Comparison of ENCODE assay signal across 14 mouse cellular contexts in the genomic region with DNA sequence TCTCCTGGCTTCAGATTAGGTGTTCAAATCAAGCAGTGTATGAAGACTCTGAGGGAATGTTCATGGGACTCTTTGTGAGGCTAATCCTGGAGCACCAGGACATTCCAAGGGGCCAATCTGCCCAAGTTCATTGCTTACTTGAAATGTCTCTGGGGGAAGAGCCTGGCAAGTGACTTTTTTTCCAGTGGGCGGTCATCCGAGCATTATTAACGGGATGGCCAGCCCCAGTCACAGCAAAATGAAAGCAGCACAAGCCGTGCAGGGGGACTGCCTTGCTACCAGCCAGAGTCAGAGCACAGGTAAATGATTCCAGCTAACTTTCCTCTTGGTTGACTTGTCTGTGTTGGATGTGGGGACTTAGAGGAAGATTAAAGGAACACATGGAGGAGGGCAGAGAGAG.
DNase-seq lines count a peak whose midpoint lies in the region; ATAC-seq and TF ChIP-seq lines count a peak whose summit lies in the region.
"Had no signal": no experiment of that assay in that cellular context is flagged by ENCODE, and none has a peak within 500 bp of the region (broad histone marks: within the 10 kb centered on the region; RNA-seq: fewer than 3 reads in every experiment).

No protein-coding gene starts in this region.

- H3K27me3 ChIP-seq in hindbrain, embryonic 12.5 days, result no peaks in the 10 kb centered on the region
- H3K27me3 ChIP-seq in hindbrain, embryonic 16.5 days (replicated peaks; ENCODE audit: control insufficient read depth, insufficient read depth, low read length), result no peaks in the 10 kb centered on the region
- H3K27me3 ChIP-seq in embryonic facial prominence, embryonic 12.5 days, result no peaks in the 10 kb centered on the region
- no peaks in the 10 kb centered on the region for H3K27me3 ChIP-seq in kidney, embryonic 15.5 days
- no peaks in the 10 kb centered on the region for H3K27me3 ChIP-seq in intestine, embryonic 16.5 days (replicated peaks; ENCODE audit: control insufficient read depth, insufficient read depth, low read length)
- H3K27me3 ChIP-seq: liver, embryonic 15.5 days had no signal

- 0 out of 2 replicates have a peak overlapping the region, but pooled peaks have one; percentile 6 for H3K9ac ChIP-seq in hindbrain, embryonic 12.5 days
- H3K9ac ChIP-seq in hindbrain, embryonic 16.5 days (ENCODE audit: low read depth, low read length), result no peak overlapping the region
- no peak overlapping the region for H3K9ac ChIP-seq in embryonic facial prominence, embryonic 12.5 days
- H3K9ac ChIP-seq in kidney, embryonic 15.5 days, result no peak overlapping the region
- no peak overlapping the region for H3K9ac ChIP-seq in intestine, embryonic 16.5 days (ENCODE audit: low read depth, low read length)
- H3K9ac ChIP-seq: heart, embryonic 13.5 days; liver, embryonic 15.5 days had no signal

- 39% methylated on average over 4 of the region's 4 CpGs for WGBS in hindbrain, embryonic 12.5 days
- WGBS in hindbrain, embryonic 16.5 days, result 36% methylated on average over 4 of the region's 4 CpGs
- 54% methylated on average over 4 of the region's 4 CpGs for WGBS in embryonic facial prominence, embryonic 12.5 days
- WGBS in kidney, embryonic 15.5 days, result 25% methylated on average over 4 of the region's 4 CpGs
- WGBS in olfactory bulb, adult 2 months, result 67% methylated on average over 4 of the region's 4 CpGs
- WGBS in intestine, embryonic 16.5 days, result 60% methylated on average over 4 of the region's 4 CpGs

- H3K9me3 ChIP-seq in hindbrain, embryonic 12.5 days (replicated peaks), result no peaks in the 10 kb centered on the region
- no peaks in the 10 kb centered on the region for H3K9me3 ChIP-seq in hindbrain, embryonic 16.5 days (ENCODE audit: control insufficient read depth, low read length)
- H3K9me3 ChIP-seq in embryonic facial prominence, embryonic 12.5 days, result no peaks in the 10 kb centered on the region
- H3K9me3 ChIP-seq in kidney, embryonic 15.5 days (replicated peaks), result no peaks in the 10 kb centered on the region
- H3K9me3 ChIP-seq in intestine, embryonic 16.5 days (ENCODE audit: control insufficient read depth, low read length), result no peaks in the 10 kb centered on the region
- H3K9me3 ChIP-seq: heart, embryonic 13.5 days; liver, embryonic 15.5 days had no signal

- no peak for DNase-seq in thymus, postnatal 14 days
- DNase-seq: layer of hippocampus, postnatal 36 days; right cerebral cortex, adult 18-20 months had no signal

- TF ChIP-seq CTCF in olfactory bulb, adult 2 months (IDR thresholded peaks at IDR 0.05; ENCODE audit: insufficient read depth, low read depth, low read length), result no peak

- H3K4me2 ChIP-seq in hindbrain, embryonic 12.5 days (replicated peaks), result no peak overlapping the region
- no peak overlapping the region for H3K4me2 ChIP-seq in hindbrain, embryonic 16.5 days (ENCODE audit: low read length)
- H3K4me2 ChIP-seq in embryonic facial prominence, embryonic 12.5 days (replicated peaks), result no peak overlapping the region
- H3K4me2 ChIP-seq in kidney, embryonic 15.5 days, result peak overlapping the region; percentile 46
- no peak overlapping the region for H3K4me2 ChIP-seq in intestine, embryonic 16.5 days (ENCODE audit: low read depth, low read length)
- H3K4me2 ChIP-seq: heart, embryonic 13.5 days; liver, embryonic 15.5 days had no signal

- no peak overlapping the region for H3K4me3 ChIP-seq in hindbrain, embryonic 12.5 days
- no peak overlapping the region for H3K4me3 ChIP-seq in hindbrain, embryonic 16.5 days (ENCODE audit: low read length)
- no peak overlapping the region for H3K4me3 ChIP-seq in embryonic facial prominence, embryonic 12.5 days
- peak overlapping the region; percentile 18 for H3K4me3 ChIP-seq in kidney, embryonic 15.5 days (replicated peaks)
- no peak overlapping the region for H3K4me3 ChIP-seq in olfactory bulb, adult 2 months (ENCODE audit: insufficient read depth, low read depth, low read length)
- H3K4me3 ChIP-seq in intestine, embryonic 16.5 days (ENCODE audit: low read length), result no peak overlapping the region
- H3K4me3 ChIP-seq: heart, embryonic 13.5 days; liver, embryonic 15.5 days had no signal

- ATAC-seq in hindbrain, embryonic 12.5 days (ENCODE audit: low FRiP score), result no peak
- ATAC-seq in hindbrain, embryonic 16.5 days, result no peak
- ATAC-seq in embryonic facial prominence, embryonic 12.5 days (ENCODE audit: insufficient number of reproducible peaks, insufficient read depth, low FRiP score, low TSS enrichment), result no peak
- ATAC-seq in kidney, embryonic 15.5 days (replicated peaks; ENCODE audit: low FRiP score), result peak; percentile 68
- ATAC-seq in intestine, embryonic 16.5 days, result no peak
- ATAC-seq: activated CD4-positive, CD25-positive, alpha-beta regulatory T cell, adult 4 months; forebrain, embryonic 16.5 days had no signal

- H3K36me3 ChIP-seq in hindbrain, embryonic 12.5 days, result no peaks in the 10 kb centered on the region
- no peaks in the 10 kb centered on the region for H3K36me3 ChIP-seq in hindbrain, embryonic 16.5 days (ENCODE audit: control insufficient read depth, insufficient read depth, low read length)
- no peaks in the 10 kb centered on the region for H3K36me3 ChIP-seq in embryonic facial prominence, embryonic 12.5 days
- H3K36me3 ChIP-seq in kidney, embryonic 15.5 days, result no peaks in the 10 kb centered on the region
- no peaks in the 10 kb centered on the region for H3K36me3 ChIP-seq in intestine, embryonic 16.5 days (ENCODE audit: control insufficient read depth, insufficient read depth, low read length)
- H3K36me3 ChIP-seq: heart, embryonic 13.5 days; liver, embryonic 15.5 days had no signal

- H3K27ac ChIP-seq in hindbrain, embryonic 12.5 days, result 0 out of 2 replicates have a peak overlapping the region, but pooled peaks have one; percentile 25
- H3K27ac ChIP-seq in hindbrain, embryonic 16.5 days (ENCODE audit: low read depth, low read length), result no peak overlapping the region
- 0 out of 2 replicates have a peak overlapping the region, but pooled peaks have one; percentile 62 for H3K27ac ChIP-seq in embryonic facial prominence, embryonic 12.5 days
- peak overlapping the region; percentile 83 for H3K27ac ChIP-seq in kidney, embryonic 15.5 days
- 0 out of 2 replicates have a peak overlapping the region, but pooled peaks have one; percentile 33 for H3K27ac ChIP-seq in olfactory bulb, adult 2 months (ENCODE audit: insufficient read depth, low read depth, low read length)
- no peak overlapping the region for H3K27ac ChIP-seq in intestine, embryonic 16.5 days (ENCODE audit: low read length)
- H3K27ac ChIP-seq: heart, embryonic 13.5 days; liver, embryonic 15.5 days; macrophage had no signal

- peaks cover 4% of the 10 kb centered on the region; the same call in 1 of the 2 replicates for H3K4me1 ChIP-seq in hindbrain, embryonic 12.5 days
- no peaks in the 10 kb centered on the region for H3K4me1 ChIP-seq in hindbrain, embryonic 16.5 days (ENCODE audit: control insufficient read depth, insufficient read depth, low read depth, low read length)
- peaks cover 3% of the 10 kb centered on the region; the same call in 1 of the 2 replicates for H3K4me1 ChIP-seq in embryonic facial prominence, embryonic 12.5 days
- H3K4me1 ChIP-seq in kidney, embryonic 15.5 days, result peaks cover 20% of the 10 kb centered on the region
- H3K4me1 ChIP-seq in olfactory bulb, adult 2 months (ENCODE audit: control insufficient read depth, insufficient read depth, low read length), result peaks cover 3% of the 10 kb centered on the region; the same call in 1 of the 2 replicates
- no peaks in the 10 kb centered on the region for H3K4me1 ChIP-seq in intestine, embryonic 16.5 days (ENCODE audit: control insufficient read depth, insufficient read depth, low read length)
- H3K4me1 ChIP-seq: liver, embryonic 15.5 days had no signal

- TF ChIP-seq POLR2A in olfactory bulb, adult 2 months (IDR thresholded peaks at IDR 0.05; ENCODE audit: insufficient read depth, low read depth, low read length), result no peak

Comparison
In these comparisons a context has a peak if more than half of its experiments do, and no peak if none do; other contexts are left out.
1. H3K27ac ChIP-seq: peak in hindbrain, embryonic 12.5 days (single experiment), embryonic facial prominence, embryonic 12.5 days (single experiment), kidney, embryonic 15.5 days (single experiment) and olfactory bulb, adult 2 months (single experiment); none in hindbrain, embryonic 16.5 days (single experiment) and intestine, embryonic 16.5 days (single experiment).